Mouse (Mus musculus) layer of hippocampus, adult 9-11 months (tissue): ENCODE measurements at regions not wholly inside any gene's neighbourhood (a gene's known extent, or its start where the extent isn't known, plus 50 kb on each side); places are given as distances from the start of the nearest gene placed in this dataset.

ENCODE experiments used
- DNase-seq: peaks from one replicate; pipeline ENCODE4 v3.0.0; 2022

DNA sequence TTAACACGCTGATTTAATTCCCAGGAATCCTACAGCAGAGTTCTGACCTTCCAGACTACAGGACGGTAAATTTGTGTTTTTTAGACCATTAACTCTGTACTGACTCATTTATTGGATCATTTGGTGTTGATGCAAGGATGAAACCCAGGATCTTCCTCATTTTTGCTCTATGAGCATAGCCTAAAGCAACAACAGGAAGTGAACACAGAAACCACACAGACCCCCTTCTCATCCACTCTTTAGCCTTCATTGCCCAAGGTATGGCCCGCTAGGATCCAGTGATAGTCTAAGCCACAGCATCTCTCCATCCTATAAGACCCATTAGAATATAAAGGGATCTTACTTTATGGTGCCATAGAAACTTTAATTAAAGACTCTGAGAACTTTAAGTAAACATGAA lies 56.5 kb upstream of the Grin2b start:
- DNase-seq = no peak

DNA sequence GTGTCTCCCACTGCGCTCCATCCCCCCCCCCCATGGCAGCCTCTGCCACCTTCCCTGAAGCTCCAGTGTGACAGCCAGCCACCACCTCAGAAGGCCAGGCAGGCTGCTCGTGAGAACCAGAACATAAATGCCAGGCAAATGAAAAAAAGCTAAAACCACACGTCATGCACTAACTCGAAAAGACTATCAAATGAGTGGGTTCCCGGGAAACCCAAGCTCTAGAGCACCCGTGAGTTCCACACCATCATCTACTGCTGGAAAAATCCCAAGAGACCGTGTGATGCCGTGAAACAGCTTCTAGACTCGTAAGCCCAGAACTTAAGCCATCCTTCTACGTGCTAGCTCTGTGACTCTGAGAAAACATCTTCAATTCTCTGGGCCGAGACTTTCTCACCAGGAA lies 62.2 kb upstream of the Grin2b start:
- DNase-seq = peak; percentile 38

DNA sequence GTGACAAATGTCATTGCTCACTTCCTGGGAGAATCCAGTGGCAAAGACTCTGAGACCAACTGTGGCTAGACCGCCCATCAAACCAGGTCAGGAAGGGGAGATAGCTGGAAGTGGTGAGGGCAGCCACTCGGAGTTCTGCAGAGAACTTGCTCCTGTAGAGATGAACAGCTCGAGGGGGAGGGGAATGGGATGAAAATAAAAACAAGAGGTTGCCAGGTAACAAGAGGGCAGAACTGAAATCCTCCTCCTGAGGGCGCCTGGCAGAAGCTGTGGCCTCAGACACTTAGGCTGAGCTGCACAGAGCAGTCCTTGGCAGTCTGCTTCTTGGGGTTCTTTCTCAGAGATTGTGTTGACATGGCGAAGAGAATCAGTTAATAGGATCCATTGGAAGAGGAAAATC lies 65.7 kb upstream of the Grin2b start:
- DNase-seq = no peak

DNA sequence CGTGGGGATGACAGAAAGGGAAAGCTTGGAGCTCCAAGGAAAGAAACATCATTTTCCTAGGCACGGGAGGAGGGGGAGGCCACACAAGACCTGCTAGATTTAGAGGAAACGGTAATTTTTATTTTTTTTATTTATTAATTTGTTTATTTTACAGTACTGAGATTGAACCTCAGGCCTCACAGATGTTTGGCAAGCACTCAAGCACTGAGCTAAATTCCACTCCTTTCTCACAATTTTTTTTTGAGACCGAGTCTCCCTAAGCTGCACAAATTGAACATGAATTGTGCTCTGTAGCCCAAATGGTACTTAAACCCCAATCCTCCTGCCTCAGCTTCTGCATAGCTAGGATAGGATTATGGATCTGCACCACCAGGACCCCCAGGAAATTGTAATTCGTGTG lies 66.1 kb upstream of the Grin2b start:
- no peak for DNase-seq

DNA sequence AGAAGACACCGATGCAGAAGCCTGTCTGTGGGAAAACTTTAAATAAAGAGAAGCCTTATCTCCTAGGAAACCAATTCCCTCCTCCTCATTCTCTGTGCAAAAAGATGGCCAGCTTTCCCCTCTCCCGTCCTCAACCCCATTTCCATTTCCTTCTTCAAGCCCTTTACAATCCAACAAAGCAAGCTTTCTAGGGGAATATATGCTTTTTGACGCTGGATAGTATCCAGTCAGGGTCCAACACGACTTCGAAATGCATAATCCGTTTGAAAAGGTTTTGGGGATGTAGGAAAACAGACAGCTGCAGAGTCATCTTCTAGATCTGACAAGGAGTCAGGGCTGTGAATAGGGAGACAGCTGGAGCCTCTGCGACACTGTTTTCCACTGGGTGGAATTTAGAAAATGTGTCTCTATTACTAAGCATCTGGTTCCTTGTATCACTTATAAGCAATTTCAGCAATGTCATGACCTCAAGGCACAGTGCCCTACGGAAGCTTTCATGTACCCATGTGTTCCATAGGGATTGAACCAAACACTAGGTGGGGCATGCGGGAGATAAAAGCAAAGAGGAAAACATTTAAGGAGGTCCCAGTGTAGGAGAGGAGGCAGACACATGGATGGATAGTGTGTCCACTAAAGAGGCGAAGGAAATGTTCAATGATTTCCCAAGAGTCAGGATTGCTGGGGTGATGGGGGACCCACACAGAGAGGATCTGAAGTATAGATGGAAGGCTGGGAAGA lies 68.4 kb upstream of the Grin2b start:
- DNase-seq = peak; percentile 27

DNA sequence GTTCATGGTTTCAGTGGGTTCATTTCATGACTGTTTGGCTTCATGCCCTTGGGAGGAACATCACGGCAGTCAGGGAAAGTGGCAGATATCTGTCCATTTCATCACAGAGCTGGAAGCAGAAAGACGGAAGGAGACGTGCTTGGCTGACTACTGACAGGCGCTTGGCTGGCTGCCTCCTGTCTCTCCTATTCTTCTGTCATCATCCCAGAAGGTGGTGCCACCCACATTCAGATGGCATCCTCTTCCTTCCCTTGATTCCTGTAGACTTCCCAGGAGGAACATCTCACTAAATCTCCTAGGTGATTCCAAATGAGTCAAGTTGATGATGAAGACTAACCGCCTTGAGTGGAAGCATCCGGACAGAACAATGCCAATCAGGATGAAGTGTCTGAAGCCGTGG lies 71.6 kb upstream of the Grin2b start:
- peak; percentile 64 for DNase-seq

DNA sequence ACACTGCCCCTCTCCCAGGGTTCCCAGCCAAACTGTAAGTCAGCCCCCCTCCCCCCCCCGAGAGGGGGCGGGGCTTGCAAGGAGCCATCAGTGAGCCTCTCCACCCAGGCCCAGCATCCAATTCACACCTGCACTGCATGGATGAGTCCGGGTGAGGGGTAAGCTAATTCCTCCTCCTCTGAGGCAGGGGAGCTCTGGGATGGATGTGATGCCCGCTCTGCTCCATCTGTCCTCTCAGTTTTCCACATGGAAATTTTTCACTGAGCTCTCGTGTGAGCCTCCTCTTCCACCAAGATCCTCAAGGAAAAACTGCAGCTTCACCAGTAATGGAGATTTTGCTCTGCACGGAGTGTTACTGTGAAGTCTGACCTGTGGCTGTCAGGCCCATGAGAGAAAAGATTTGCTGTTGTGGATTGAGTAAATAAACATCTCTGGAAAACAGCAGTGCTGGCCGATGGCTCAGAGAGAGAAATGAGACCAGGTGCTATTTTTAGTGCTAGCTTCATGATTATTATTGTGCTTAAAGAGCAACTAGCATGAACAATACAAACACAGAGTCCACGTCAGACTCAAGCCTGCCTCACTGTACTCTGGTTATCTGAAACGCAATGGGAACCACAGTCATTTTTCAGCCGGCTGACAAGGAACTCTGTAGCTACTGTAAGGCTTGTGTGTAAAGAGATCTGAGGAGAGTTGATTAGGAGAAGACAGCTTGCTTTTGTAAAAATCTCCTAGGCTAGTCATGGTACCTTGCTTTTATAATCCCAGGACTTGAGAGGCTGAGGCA lies 71.4 kb upstream of the Gm8994 start:
- no peak for DNase-seq

DNA sequence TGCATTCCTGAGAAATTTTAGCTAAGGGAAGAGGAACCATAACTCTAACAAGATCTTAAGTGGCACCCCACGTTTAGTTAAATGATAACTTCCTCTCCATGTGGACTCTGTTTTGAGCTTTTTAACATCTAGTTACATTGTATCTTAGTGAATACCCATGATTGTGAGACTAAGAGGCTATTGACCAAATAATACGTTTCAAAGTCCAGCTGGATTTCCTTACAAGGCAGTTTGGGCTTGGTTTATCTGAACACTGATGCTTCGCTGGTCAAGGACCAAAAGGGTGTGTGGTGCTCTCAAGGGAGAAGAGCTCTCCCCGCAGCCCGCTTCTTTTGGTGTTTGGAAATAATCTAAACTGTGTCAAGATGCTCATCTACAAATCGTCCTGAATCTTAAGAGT lies 51.6 kb upstream of the Gm8994 start:
- no peak for DNase-seq

DNA sequence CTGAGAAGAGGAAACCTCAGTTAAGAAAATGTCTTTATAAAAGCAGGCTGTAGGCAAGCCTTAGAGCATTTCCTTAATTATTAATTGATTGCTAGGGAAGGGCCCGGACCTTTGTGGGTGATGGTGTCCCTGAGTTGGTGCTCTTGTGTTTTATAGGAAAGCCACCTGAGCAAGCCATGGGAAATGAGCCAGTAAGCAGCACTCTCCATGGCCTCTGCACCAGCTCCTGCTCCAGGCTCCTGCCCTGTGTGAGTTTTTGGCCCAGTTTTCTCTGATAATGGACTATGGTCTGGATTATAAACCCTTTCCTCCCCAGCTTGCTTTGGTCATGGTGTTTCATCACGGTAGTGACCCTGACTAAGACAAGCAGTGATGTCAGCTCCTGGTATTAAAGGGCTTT lies 50.6 kb upstream of the Gm8994 start:
- DNase-seq = no peak
